Mouse (Mus musculus): ENCODE measurements at regions not wholly inside any gene's neighbourhood (a gene's known extent, or its start where the extent isn't known, plus 50 kb on each side); places are given as distances from the start of the nearest gene placed in this dataset.

DNA sequence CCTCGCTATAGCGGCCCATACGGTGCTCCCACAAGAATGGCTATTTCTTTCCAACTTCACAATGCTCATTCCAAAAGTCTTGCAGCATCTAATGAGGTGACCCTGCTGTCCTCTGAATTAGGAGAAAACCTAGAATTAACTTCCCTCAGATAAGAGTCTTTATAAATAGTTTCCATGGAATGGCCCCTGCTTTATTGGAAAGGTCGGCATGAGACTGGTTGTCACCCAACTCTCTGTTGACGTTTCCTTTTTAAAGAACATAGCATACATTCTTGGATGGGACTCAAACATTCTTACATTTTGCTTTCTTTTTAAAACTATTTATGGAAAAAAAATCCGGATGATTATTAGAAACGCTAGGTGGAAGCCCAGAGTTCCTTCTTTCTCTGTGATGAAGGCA is 53.9 kb upstream of the Lmcd1 start:
- TF ChIP-seq CTCF (IDR thresholded peaks at IDR 0.05; ENCODE audit: borderline replicate concordance, extremely low read depth, insufficient read depth, insufficient read length) (no peak), POLR2A (IDR thresholded peaks at IDR 0.05; ENCODE audit: borderline replicate concordance, extremely low read depth, insufficient read depth, insufficient read length, poor library complexity, severe bottlenecking) (no peak)

Measured in brain, embryonic 14.5 days (tissue).